Mouse (Mus musculus): Measurements from ENCODE around the gene Elk3.

The Elk3 gene

DNA sequence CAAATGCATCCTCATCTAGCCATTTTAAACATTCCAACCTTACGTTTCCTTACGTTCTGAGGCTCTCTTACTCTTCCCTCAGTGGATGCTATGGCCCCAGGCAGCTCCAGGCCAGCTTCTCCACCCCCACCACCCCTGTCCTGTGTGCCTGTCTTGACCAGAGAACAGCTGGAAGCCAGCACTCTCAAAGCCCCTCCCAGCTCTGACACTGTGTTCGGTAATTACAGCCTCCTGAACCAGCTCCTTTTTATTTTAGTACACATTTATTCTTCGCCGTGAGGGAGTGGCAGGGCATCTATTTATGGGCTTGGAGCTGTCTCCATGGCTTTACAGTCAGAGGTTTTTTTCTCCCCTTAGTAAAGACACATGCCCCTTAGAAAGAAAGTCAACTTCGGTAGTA is 63.0 kb downstream of the Elk3 start:
- in situ Hi-C loops (cut with MboI; ENCODE audit: low sequenced_read_pairs) = no loop called here

GRCm38 (mm10) chr10:93247422-93247821 is 63.5 kb downstream of the Elk3 start:
- in situ Hi-C loops (cut with MboI; ENCODE audit: low sequenced_read_pairs) = no loop called here

DNA sequence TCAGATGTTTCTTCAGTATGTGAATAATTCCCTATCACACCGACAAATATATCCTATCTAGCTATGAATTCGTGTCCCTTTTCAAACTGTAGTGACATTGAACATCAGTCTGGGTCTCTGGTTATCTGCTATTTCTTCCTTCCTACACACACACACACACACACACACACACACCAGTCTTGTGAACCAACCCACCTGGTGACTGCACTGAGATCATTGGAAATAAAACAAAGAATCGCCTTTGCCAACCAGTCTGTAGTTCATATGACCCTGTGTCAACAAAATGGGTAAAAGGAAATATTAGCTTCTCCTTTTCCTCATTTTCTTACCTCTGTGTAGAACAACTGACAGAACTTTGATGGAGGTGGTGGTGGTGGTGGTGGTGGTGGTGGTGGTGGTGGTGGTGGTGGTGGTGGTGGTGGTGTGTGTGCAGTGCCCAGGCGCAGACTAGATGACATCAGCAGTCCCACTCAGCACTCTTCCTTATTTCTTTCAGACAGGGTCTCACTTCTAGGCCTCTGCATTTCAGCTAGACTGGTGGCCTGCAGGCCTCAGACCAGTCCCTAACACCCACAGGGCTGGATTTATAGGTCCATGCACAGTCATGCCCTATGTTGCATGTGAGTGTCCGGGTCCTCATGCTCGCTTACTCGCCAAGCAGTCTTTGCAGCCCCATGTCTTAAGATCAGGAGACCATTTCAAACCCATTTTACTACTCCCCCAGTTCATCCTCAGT is 64.6 kb downstream of the Elk3 start:
- in situ Hi-C loops (cut with MboI; ENCODE audit: low sequenced_read_pairs) = no loop called here

GRCm38 (mm10) chr10:93244209-93244705 is 66.7 kb downstream of the Elk3 start:
- in situ Hi-C loops (cut with MboI; ENCODE audit: low sequenced_read_pairs) = no loop called here

- in situ Hi-C loops (cut with MboI; ENCODE audit: low sequenced_read_pairs) = no loop called here
These were observed 68.1 kb downstream of the Elk3 start for GRCm38 (mm10) chr10:93242861-93243260.

DNA sequence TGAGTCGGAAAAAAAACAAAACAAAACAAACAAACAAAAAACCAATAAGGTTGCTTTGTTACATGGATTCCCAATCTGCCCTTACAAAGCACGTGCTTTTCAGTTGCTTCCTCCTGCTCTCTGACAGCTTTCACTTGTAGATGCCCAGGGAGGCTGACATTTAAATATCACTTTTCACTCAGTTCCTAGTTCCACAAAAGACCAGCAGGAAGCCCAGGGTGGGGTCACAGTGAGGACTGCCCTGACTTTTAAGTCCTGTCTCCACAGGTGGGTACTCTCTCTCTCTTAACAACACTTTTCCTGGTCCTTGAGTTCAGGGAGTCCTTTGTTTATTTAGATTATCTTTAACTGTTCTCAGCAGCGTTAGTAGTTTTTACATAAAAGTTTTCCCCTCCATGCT is 68.7 kb downstream of the Elk3 start:
- in situ Hi-C loops (cut with MboI; ENCODE audit: low sequenced_read_pairs) = no loop called here

DNA sequence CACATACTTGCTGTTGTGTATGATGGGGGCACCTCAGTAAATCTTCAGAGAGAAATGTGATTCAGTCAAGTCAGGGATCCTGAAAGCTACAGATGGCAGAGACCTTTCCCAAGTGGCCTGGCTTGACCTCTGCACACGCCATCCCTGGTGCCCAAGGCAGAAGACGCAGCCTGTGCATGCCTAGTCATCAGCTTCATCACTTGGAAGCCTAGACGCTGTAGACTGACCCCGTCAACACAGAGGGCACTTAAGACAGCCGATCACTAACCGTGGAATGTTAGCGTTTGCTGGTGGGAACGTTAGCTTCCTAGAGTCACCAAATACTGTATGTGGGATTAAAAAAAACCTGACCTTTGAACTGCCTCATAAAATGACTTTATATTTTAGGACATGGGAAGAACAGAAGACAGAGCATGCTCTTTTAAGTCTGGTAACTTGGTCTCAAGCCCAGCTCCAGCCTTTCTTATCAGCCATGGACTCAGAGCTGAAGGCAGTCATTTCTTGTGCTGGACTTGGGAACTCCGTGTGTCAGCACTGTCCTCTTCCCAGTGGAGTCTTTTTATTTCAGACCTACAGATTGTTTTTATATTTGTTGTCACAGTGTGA is 71.6 kb downstream of the Elk3 start:
- in situ Hi-C loops (cut with MboI; ENCODE audit: low sequenced_read_pairs) = no loop called here

DNA sequence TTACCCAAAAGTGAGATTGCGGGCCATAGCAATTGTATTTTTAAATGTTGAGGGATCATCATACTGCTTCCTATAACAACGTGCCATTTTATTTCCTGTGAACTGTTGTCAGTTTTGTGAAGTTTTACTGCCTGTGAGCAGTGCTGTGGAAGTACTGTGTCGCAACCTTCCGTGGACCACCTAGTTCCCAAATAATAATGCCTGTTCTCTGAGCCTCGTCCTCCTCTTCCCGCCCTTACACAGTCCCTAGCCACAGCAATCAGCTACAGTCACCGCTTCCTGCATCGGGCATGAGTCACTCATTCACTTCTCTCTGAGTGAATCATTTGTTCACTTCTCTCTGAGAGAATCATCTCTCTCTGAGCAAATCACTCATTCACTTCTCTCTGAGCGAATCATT is 76.2 kb downstream of the Elk3 start:
- in situ Hi-C loops (cut with MboI; ENCODE audit: low sequenced_read_pairs) = no loop called here

DNA sequence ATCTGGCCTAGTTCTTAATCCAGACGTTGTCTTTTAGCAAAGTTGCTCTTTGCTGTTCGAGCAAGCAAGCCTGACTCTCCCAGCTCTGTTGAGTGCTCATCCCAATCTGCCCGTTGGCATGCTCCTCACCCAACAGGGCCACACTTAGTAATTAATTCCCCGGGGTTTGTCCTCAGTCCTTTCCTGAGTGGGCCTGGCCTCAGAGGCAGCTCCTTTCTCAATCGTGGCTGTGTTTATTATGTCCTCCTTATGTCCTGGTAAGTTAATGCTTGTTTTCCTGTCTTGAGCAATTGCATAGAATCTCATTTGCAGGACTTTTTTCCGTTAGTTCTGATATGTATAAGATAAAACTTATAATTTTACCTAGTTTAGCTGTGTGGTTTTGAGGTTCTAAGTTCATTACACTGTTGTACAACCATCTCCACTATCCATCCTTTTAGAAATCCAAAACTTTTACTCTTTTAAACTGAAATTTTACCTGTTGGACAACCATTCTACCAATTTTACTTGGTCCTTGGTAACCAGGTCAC is 77.2 kb downstream of the Elk3 start:
- in situ Hi-C loops (cut with MboI; ENCODE audit: low sequenced_read_pairs) = no loop called here

- in situ Hi-C loops (cut with MboI; ENCODE audit: low sequenced_read_pairs) = no loop called here
These were observed 79.0 kb downstream of the Elk3 start for GRCm38 (mm10) chr10:93231893-93232292.

DNA sequence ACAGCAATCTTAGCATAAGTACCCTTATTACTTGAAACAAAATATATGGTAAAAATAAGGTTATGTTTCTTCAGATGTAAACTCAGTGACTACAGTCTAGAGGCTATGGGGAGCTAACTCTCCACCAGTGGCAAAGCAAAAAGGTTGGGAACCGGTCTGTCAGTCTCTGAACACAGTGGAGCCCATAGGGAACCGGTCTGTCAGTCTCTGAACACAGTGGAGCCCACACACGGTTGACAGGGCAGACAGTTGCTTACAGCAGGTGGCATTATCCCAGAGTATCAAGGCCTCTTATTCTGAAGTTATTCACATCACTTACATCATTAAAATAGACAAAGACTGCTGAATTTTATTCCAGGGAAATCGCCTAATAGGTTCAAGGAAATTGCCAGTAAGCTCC is 79.4 kb downstream of the Elk3 start:
- in situ Hi-C loops (cut with MboI; ENCODE audit: low sequenced_read_pairs) = no loop called here

- in situ Hi-C loops (cut with MboI; ENCODE audit: low sequenced_read_pairs) = no loop called here
These were observed 82.4 kb downstream of the Elk3 start for GRCm38 (mm10) chr10:93228401-93229007.

DNA sequence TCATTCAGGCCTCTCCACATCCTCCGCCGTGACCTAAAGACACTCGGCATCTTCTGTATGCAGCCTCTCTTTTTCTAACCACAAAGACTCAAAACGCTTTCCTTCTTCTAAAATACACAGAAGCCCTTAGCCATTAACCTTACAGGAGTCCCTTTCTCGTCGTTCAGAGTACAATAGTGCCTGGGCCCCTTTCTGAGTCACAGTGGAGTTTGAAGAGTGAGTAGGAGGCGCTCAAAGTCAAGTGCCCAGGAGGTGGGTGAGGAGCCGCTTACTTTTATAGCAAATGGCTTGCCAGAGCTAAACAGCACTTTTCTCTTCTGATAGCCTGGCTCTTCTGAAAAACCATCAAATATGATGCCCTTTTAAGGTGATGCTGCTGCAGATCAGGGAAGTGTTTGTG is 83.0 kb downstream of the Elk3 start:
- in situ Hi-C loops (cut with MboI; ENCODE audit: low sequenced_read_pairs) = no loop called here

GRCm38 (mm10) chr10:93225751-93226150 is 85.2 kb downstream of the Elk3 start:
- in situ Hi-C loops (cut with MboI; ENCODE audit: low sequenced_read_pairs) = no loop called here

DNA sequence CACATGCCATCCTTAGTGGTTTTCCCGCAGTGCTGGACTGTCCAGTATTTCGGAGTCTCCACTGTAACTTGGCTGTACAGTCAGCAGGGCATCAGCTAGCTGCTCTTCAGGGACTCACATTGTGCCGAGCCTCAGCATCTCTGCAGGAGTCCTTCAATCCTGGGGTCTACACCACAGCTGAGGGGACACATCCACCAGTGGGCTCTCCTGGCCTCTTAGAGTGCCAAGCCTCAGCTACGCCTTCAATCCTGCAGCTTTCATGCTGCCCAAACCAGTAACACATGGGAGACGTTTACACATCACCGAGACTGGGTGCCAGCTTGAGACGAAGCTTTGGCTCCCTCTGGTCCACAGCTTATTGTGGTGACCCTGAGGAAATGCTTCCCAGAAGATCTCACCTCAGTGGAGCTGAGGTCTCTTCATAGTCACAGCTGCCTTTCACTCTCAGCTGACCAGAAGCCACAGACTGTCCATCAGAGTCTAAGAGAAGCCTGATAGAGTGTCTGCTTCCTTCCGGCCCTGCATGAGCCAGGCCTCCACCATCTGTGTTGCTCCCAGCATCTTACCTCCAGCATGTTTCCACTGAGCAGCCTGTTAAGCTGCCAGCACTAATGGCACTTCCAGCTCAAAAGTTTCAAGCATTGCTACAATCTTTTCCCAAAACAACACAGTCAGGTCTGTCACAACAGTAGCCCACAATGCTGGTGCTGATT is 95.7 kb downstream of the Elk3 start:
- in situ Hi-C loops (cut with MboI; ENCODE audit: low sequenced_read_pairs) = no loop called here

DNA sequence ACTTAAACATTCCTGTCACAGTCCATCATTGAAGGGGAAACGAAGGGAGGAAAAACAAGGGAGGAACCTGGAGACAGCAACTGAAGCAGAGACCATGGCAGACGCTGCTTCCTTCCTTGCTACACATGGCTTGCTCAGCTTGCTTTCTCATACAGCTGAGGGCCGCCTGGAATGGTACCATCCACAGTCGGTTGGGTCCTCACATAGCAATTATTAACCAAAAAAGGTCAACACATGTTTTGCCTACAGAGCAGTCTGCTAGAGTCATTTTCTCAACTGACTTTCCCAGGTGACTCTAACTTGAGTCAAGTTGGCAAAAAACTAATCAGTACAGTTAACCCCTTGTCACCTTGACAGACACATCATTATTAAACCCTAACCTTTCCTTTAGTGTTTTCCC is 96.7 kb downstream of the Elk3 start:
- in situ Hi-C loops (cut with MboI; ENCODE audit: low sequenced_read_pairs) = no loop called here

GRCm38 (mm10) chr10:93213339-93213738 is 97.6 kb downstream of the Elk3 start:
- in situ Hi-C loops (cut with MboI; ENCODE audit: low sequenced_read_pairs) = no loop called here

DNA sequence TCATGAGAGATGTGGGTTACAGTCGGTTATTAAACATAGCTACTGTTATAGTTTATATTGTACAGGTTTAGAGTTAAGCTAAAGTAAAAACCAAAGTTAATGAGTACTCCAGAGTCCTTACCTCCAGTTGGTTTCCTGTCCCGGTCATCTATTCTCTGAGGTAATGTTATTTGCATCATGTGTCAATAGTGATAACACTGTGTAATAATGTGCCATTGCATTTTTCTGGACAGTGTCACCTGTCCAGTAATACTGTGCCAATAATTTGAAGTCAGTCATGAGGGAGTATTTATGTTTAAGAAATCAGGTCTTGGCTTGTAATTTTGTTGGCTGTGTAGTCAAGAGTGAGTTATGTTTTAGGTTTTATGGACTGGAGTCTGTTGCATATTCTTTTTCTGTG is 98.2 kb downstream of the Elk3 start:
- in situ Hi-C loops (cut with MboI; ENCODE audit: low sequenced_read_pairs) = no loop called here

GRCm38 (mm10) chr10:93207176-93207575 is 103.8 kb downstream of the Elk3 start:
- in situ Hi-C loops (cut with MboI; ENCODE audit: low sequenced_read_pairs) = no loop called here

DNA sequence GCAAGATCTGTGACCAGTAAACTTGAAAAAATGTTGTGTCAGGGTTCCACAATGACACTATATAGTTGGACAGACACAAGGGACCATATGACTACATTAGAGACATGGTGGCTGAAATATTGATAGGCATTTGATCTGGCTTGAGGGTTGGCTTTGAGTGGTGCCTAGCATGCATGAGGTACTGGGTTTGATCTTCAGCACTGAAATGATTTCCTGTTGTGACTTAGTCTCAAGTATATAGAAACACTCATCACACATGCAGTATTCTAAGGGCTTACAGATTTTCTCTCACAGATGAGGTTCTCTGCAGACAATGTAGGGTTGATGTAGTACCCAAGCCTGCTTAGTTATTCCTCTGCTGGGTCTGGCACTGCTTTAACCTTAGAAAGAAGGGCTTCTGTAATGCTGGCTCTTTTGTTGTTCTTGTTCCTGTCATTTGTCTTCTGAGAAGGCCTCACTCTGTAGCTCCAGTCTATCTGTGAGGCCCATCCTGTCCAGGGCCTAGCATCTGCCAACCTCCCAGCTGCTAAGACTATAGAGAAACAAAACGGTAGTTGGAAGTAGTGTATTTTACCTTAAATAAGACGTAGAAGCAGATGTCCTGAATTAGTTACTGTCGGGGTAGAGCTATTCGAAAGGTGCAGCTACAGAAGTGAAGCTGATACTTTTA is 105.5 kb downstream of the Elk3 start:
- in situ Hi-C loops (cut with MboI; ENCODE audit: low sequenced_read_pairs) = no loop called here
